Mouse (Mus musculus) midbrain, postnatal 0 days (tissue): ENCODE data around the gene Ap1s3. TPM values are rescaled to one million over a fixed set of nuclear protein-coding genes. Genes with fewer than 3 reads are reported as not detected.

Experiments used
- ATAC-seq: fragments of 200-750 bp; cut with Nextera tagmentation; 2 replicates; pipeline ENCODE4 v1.8.0; 2017; ENCODE audit warnings: moderate number of reproducible peaks, mild to moderate bottlenecking, moderate TSS enrichment, moderate library complexity; ENCODE audit not compliant: low FRiP score
- DNase-seq: peaks from one replicate; pipeline ENCODE4 v3.0.0-alpha.2; 2015; ENCODE audit warnings: low spot score
- H3K27ac ChIP-seq: fragments of 300-500 bp; sonication (generic); 2 replicates; pipeline ENCODE4 v1.5.1; 2014; ENCODE audit warnings: low read depth, mild to moderate bottlenecking, low read length, mixed read lengths
- H3K27me3 ChIP-seq: fragments of 300-500 bp; sonication (generic); 2 replicates; pipeline ENCODE4 v1.6.1; 2014; ENCODE audit warnings: low read length, control low read depth, mixed read lengths; ENCODE audit not compliant: insufficient read depth
- H3K36me3 ChIP-seq: fragments of 300-500 bp; sonication (generic); 2 replicates; pipeline ENCODE4 v1.6.1; 2014; ENCODE audit warnings: low read length, control low read depth, mixed read lengths; ENCODE audit not compliant: insufficient read depth
- H3K4me1 ChIP-seq: fragments of 300-500 bp; sonication (generic); 2 replicates; pipeline ENCODE4 v1.6.1; 2014; ENCODE audit warnings: mild to moderate bottlenecking, control low read depth, antibody characterized with exemption, low read length, mixed read lengths; ENCODE audit not compliant: insufficient read depth
- H3K4me2 ChIP-seq: fragments of 300-500 bp; sonication (generic); 2 replicates; pipeline ENCODE4 v1.6.1; 2014; ENCODE audit warnings: low read depth, mild to moderate bottlenecking, low read length, mixed read lengths; ENCODE audit not compliant: poor library complexity, severe bottlenecking
- H3K4me3 ChIP-seq: fragments of 300-500 bp; sonication (generic); 2 replicates; pipeline ENCODE4 v1.5.1; 2014; ENCODE audit warnings: low read depth, mild to moderate bottlenecking, low read length, moderate library complexity
- H3K9ac ChIP-seq: fragments of 300-500 bp; sonication (generic); replicated peaks from 2 replicates; pipeline ENCODE4 v1.6.1; 2014; ENCODE audit warnings: mild to moderate bottlenecking, low read length, moderate library complexity, mixed read lengths; ENCODE audit not compliant: poor library complexity, severe bottlenecking
- H3K9me3 ChIP-seq: fragments of 300-500 bp; sonication (generic); 2 replicates; pipeline ENCODE4 v1.6.1; 2016; ENCODE audit warnings: low read length, control low read depth
- CTCF ChIP-seq: IDR thresholded peaks from 2 replicates; pipeline ENCODE4 v1.5.1; 2016; ENCODE audit warnings: antibody characterized with exemption, mild to moderate bottlenecking
- WGBS: fragments of 180-500 bp; shearing (Covaris S2); extraction: QIAGEN DNeasy Blood & Tissue Kit; methylation state at CpG from one replicate; pipeline ENCODE4 v1.1.7; 2014; 5-methylcytosine and 5-hydroxymethylcytosine counted together
- polyA plus RNA-seq: library from polyadenylated mRNA; unstranded; fragments of >200 nt; fragmentation: Nextera tagmentation; extraction: Ambion mirVana; gene quantifications from 2 replicates; pipeline ENCODE4 v1.2.1, GENCODE M21; 2015
- total RNA-seq: library from RNA; depleted of rRNA; stranded (reverse); fragments of >200 nt; gene quantifications from 2 replicates; pipeline ENCODE4 v1.2.3, GENCODE M21; 2014

The Ap1s3 gene
- total and polyA plus RNA-seq, 2 experiments from 2014 or later = 0.35 to 0.82 TPM

DNA sequence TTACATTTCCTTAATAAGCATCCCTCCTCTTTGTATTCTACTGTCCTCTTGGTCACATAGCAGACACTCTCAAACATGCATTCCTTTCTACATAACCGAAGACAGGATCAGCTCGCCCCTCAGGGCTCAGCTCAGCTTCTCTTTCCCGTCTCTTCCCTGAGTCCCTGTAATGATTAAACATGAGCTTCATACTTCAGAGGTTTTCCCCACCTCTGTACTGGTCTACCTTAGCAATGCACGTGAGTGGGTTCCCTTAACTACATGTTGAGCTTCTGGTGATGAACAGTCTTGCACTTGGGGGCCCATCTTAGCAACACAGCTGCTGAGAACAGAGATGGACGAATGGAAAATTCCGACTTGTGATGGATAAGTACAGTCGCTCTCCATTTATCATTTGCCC is 12.2 kb downstream of the Ap1s3 start:
- ATAC-seq = no peak
- Histone ChIP-seq H3K4me2 (no peak overlapping the region), H3K36me3 (no peaks in the 10 kb centered on the region), H3K9ac (no peak overlapping the region), H3K27ac (no peak overlapping the region), H3K27me3 (no peaks in the 10 kb centered on the region), H3K4me3 (no peak overlapping the region), H3K9me3 (no peaks in the 10 kb centered on the region), H3K4me1 (no peaks in the 10 kb centered on the region)
- DNase-seq = no peak
- 80% methylated on average over 7 of the region's 7 CpGs for WGBS
- TF ChIP-seq CTCF = no peak

GRCm38 (mm10) chr1:79657411-79657810 is 14.4 kb downstream of the Ap1s3 start:
- 73% methylated on average over 1 of the region's 1 CpGs for WGBS
- H3K27me3 ChIP-seq = no peaks in the 10 kb centered on the region
- DNase-seq = no peak
- no peak overlapping the region for H3K9ac ChIP-seq
- no peak overlapping the region for H3K27ac ChIP-seq
- no peaks in the 10 kb centered on the region for H3K36me3 ChIP-seq
- TF ChIP-seq CTCF = no peak
- H3K4me3 ChIP-seq = no peak overlapping the region
- no peaks in the 10 kb centered on the region for H3K4me1 ChIP-seq
- no peak overlapping the region for H3K4me2 ChIP-seq
- no peaks in the 10 kb centered on the region for H3K9me3 ChIP-seq
- ATAC-seq = no peak

- no peaks in the 10 kb centered on the region for H3K9me3 ChIP-seq
- no peaks in the 10 kb centered on the region for H3K36me3 ChIP-seq
- H3K9ac ChIP-seq = no peak overlapping the region
- H3K4me3 ChIP-seq = no peak overlapping the region
- no peaks in the 10 kb centered on the region for H3K27me3 ChIP-seq
- WGBS = 80% methylated on average over 4 of the region's 4 CpGs
- no peaks in the 10 kb centered on the region for H3K4me1 ChIP-seq
- DNase-seq (no peak), ATAC-seq (no peak)
- no peak overlapping the region for H3K27ac ChIP-seq
- no peak overlapping the region for H3K4me2 ChIP-seq
- TF ChIP-seq CTCF = no peak
These were observed 15.8 kb downstream of the Ap1s3 start for GRCm38 (mm10) chr1:79655819-79656555.

DNA sequence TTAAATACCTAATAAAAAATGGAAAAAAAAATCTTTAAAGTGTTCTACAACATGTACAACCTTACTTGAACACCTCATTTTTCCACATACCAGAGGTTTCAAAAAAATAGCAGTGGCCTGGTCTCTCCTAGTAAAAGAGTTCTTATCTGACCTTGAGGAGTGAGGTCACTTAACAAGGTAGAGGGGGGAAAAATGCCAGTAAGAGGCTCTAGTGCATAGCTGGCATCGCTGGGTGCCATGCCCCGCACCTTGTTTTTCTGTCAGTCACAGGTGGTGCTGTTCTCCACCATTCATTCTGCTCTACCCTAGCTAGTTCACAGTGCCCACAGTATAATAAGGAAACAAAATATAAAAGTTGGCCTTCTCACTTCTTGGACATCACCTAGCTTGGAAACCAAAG is 16.8 kb downstream of the Ap1s3 start:
- no peaks in the 10 kb centered on the region for H3K36me3 ChIP-seq
- TF ChIP-seq CTCF = no peak
- H3K9me3 ChIP-seq = no peaks in the 10 kb centered on the region
- H3K27ac ChIP-seq = no peak overlapping the region
- no peaks in the 10 kb centered on the region for H3K27me3 ChIP-seq
- 98% methylated on average over 2 of the region's 2 CpGs for WGBS
- H3K4me1 ChIP-seq = no peaks in the 10 kb centered on the region
- DNase-seq (no peak), ATAC-seq (no peak)
- H3K4me3 ChIP-seq = no peak overlapping the region
- no peak overlapping the region for H3K4me2 ChIP-seq
- H3K9ac ChIP-seq = no peak overlapping the region

DNA sequence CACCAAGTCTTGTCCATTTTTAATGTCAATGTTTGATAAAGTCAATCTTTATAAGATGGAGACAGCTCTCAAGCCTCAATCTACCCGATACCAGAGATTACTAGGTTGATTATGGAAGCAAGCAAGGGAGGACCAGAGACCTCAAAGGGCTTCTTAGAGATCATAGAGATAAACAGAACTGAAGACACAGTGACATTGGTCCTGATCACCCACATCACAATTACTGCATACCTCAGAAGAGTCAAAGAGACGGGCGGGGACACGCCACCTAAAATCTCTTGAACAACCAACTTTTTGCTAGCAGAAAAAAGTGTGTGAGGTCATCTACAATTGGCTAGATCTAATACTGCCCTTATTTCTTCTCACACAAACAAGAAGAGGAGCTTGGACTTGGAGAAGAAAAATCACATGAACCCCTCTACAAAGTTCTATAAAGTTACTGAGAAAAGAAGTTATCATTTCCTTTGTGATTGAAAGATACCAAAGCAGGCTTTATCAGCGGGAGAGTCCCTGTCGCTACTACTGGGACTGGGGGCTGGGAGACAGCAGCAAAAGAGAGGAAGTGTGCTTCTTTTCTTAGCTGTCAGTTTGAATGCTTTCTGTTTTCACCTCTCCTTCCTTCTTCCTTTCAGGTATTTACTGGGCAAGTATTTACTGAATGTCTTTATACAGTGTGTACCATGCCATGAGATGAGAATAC is 28.2 kb downstream of the Ap1s3 start:
- Histone ChIP-seq H3K36me3 (no peaks in the 10 kb centered on the region), H3K27me3 (no peaks in the 10 kb centered on the region), H3K4me3 (no peak overlapping the region), H3K4me1 (no peaks in the 10 kb centered on the region), H3K4me2 (no peak overlapping the region), H3K9ac (no peak overlapping the region), H3K27ac (no peak overlapping the region), H3K9me3 (no peaks in the 10 kb centered on the region)
- WGBS = 89% methylated on average over 6 of the region's 6 CpGs
- DNase-seq (no peak), ATAC-seq (no peak)
- no peak for TF ChIP-seq CTCF

DNA sequence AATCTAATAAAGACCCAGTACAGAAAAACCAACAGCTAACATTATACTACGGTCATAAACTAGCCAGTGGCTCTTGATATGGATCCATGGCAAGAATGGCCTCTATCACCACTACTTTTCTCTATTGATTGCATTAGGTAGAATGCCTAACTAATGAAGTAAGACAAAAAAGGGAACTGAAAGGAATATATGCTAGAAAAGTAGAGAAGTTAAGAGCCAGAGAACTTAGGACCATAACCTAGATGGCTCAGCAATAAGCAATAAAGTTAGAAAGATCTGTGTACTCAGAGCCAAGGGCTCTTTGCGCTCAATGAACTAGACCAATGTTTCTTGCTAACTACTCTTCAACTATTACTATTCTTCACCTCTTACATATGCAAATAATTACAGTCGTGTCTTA is 29.1 kb downstream of the Ap1s3 start:
- no peak overlapping the region for H3K4me3 ChIP-seq
- 94% methylated on average over 3 of the region's 3 CpGs for WGBS
- H3K4me1 ChIP-seq = no peaks in the 10 kb centered on the region
- no peaks in the 10 kb centered on the region for H3K36me3 ChIP-seq
- no peaks in the 10 kb centered on the region for H3K9me3 ChIP-seq
- H3K4me2 ChIP-seq = no peak overlapping the region
- H3K9ac ChIP-seq = no peak overlapping the region
- H3K27ac ChIP-seq = no peak overlapping the region
- no peak for DNase-seq
- ATAC-seq = no peak
- TF ChIP-seq CTCF = no peak
- no peaks in the 10 kb centered on the region for H3K27me3 ChIP-seq
